Mouse (Mus musculus): ENCODE measurements around the gene Cnnm1.

DNA sequence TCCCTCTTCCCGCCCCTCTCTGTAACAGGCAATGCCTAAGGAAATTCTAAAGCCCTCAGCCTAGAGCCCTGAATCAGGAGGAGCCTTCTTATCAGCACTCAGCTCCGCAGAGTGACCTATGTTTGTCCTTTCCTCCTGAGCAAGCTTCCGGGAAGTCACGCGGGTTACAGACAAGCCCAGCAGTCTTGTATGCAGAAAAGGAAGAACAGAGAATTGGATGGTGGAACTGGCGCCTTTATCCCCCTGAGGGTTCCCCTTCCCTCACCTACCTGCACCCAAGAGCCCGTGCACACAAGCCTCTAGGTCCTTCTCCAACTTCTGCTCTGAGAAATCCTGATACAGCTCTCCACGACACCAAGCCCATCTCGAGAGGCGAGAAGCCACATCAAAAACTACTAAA lies 80.2 kb downstream of the Cnnm1 start:
- TF ChIP-seq POLR2A (IDR thresholded peaks at IDR 0.05; ENCODE audit: borderline replicate concordance, extremely low read depth, low read depth, low read length) = no peak
- TF ChIP-seq CTCF (IDR thresholded peaks at IDR 0.05; ENCODE audit: insufficient read depth, low read length) = no peak

Measured in lung, adult 2 months (tissue).